Mouse (Mus musculus): Measurements from ENCODE around the gene Slc7a8. TPM values are rescaled to one million over a fixed set of nuclear protein-coding genes. Genes with fewer than 3 reads are reported as not detected.

The Slc7a8 gene
- 0.47 and 2.0 TPM in 2 replicates for polyA plus RNA-seq (2011; ENCODE audit: insufficient read length, low read depth, missing spikeins)

DNA sequence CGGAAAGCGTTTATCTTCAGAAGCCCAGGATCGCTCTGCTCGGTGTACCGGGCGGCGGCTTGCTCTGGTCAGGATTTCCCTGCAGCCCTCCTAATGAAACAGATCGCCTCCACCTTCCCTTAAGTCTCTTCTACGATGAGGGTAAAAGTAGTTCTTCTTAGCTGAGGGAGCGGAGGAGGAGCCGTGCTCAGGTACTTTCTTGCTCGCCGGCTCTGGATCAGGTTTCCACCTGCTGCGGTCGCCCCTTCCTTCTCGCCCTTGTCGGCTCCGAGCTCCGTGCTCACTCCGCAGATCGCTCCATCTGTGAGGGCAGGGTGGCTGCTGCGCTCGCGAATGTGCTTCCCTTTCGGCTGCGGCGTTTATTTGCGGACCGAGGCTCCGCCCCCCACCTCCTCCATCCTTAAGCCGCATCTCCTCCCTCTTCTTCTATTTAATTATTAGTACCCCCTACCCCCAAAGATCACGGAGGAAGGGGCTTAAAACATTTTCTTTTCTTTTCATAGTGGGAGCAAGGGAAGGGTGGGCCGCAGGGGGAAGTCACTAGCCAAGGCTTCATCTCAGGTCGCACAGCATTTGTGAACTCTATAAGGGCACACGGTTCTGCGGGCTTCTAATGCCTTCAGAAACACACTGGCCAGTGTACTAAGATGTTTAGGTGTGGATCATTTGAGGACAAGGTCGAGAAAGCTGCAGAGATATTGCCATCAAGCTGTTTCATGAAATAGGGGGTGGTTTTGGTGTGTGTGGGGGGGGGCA lies at the start of gene Slc7a8:
Gene Slc7a8, minus strand, starts transcription at position 337 of the 756 bp plus-strand sequence.
- no peaks in the 10 kb centered on the region for H3K4me1 ChIP-seq (ENCODE audit: control insufficient read depth, insufficient read depth, low read length)
- no peak for TF ChIP-seq POLR2A (IDR thresholded peaks at IDR 0.05; ENCODE audit: low read depth, low read length)
- TF ChIP-seq CTCF (IDR thresholded peaks at IDR 0.05; ENCODE audit: borderline replicate concordance, insufficient read depth, low read length), result no peak
- peak within 1 kb of the TSS; percentile 40 for H3K4me3 ChIP-seq (ENCODE audit: insufficient read depth, low read length)
- H3K27ac ChIP-seq (ENCODE audit: insufficient read depth, low read length), result no peak within 1 kb of the TSS

- no peak overlapping the region for H3K4me3 ChIP-seq (ENCODE audit: insufficient read depth, low read length)
- TF ChIP-seq POLR2A (IDR thresholded peaks at IDR 0.05; ENCODE audit: low read depth, low read length), result no peak
- TF ChIP-seq CTCF (IDR thresholded peaks at IDR 0.05; ENCODE audit: borderline replicate concordance, insufficient read depth, low read length), result no peak
Observed at GRCm38 (mm10) chr14:54823716-54824115, 42.0 kb upstream of the Slc7a8 start.

GRCm38 (mm10) chr14:54822301-54822700 lies 40.6 kb upstream of the Slc7a8 start:
- H3K4me3 ChIP-seq (ENCODE audit: insufficient read depth, low read length), result no peak overlapping the region
- no peak overlapping the region for H3K27ac ChIP-seq (ENCODE audit: insufficient read depth, low read length)
- H3K4me1 ChIP-seq (ENCODE audit: control insufficient read depth, insufficient read depth, low read length), result no peaks in the 10 kb centered on the region
- TF ChIP-seq POLR2A (IDR thresholded peaks at IDR 0.05; ENCODE audit: low read depth, low read length) (no peak), CTCF (IDR thresholded peaks at IDR 0.05; ENCODE audit: borderline replicate concordance, insufficient read depth, low read length) (no peak)

More at GRCm38 (mm10) chr14:54823716-54824115, 42.0 kb upstream of the Slc7a8 start:
- Histone ChIP-seq H3K4me1 (ENCODE audit: control insufficient read depth, insufficient read depth, low read length) (no peaks in the 10 kb centered on the region), H3K27ac (ENCODE audit: insufficient read depth, low read length) (no peak overlapping the region)

GRCm38 (mm10) chr14:54817791-54818190 lies 36.0 kb upstream of the Slc7a8 start:
- H3K4me3 ChIP-seq (ENCODE audit: insufficient read depth, low read length), result no peak overlapping the region
- no peaks in the 10 kb centered on the region for H3K4me1 ChIP-seq (ENCODE audit: control insufficient read depth, insufficient read depth, low read length)
- no peak overlapping the region for H3K27ac ChIP-seq (ENCODE audit: insufficient read depth, low read length)
- TF ChIP-seq CTCF (IDR thresholded peaks at IDR 0.05; ENCODE audit: borderline replicate concordance, insufficient read depth, low read length), result peak; percentile 26; the same call in 1 of the 2 replicates
- no peak for TF ChIP-seq POLR2A (IDR thresholded peaks at IDR 0.05; ENCODE audit: low read depth, low read length)

DNA sequence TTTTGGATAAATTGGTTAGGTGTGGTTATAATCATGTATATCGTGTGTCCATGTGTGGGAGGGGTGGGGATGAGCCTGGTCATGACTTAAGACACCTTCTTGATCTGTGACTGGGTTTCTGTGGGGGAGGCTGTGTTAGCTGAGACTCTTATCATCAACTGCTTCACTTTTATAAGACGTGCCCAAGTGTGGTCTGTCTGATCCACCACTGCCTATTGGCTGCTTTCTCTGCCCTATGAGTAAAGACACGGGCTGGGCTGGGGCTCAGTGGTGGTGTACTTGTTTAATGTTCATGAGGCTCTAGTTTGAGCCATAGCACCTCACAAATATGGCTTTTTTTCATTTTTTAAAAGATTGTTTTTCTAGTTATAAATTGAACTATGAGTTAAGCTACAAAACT lies 34.0 kb upstream of the Slc7a8 start:
- H3K27ac ChIP-seq (ENCODE audit: insufficient read depth, low read length), result no peak overlapping the region
- H3K4me1 ChIP-seq (ENCODE audit: control insufficient read depth, insufficient read depth, low read length), result no peaks in the 10 kb centered on the region
- H3K4me3 ChIP-seq (ENCODE audit: insufficient read depth, low read length), result no peak overlapping the region
- no peak for TF ChIP-seq CTCF (IDR thresholded peaks at IDR 0.05; ENCODE audit: borderline replicate concordance, insufficient read depth, low read length)
- TF ChIP-seq POLR2A (IDR thresholded peaks at IDR 0.05; ENCODE audit: low read depth, low read length), result no peak

GRCm38 (mm10) chr14:54813991-54814390 lies 32.2 kb upstream of the Slc7a8 start, which contains the start of gene Rnf212b:
Gene Rnf212b, plus strand, starts transcription at chr14:54814141.
- no peak for TF ChIP-seq POLR2A (IDR thresholded peaks at IDR 0.05; ENCODE audit: low read depth, low read length)
- no peak within 1 kb of the TSS for H3K27ac ChIP-seq (ENCODE audit: insufficient read depth, low read length)
- no peak within 1 kb of the TSS for H3K4me3 ChIP-seq (ENCODE audit: insufficient read depth, low read length)
- H3K4me1 ChIP-seq (ENCODE audit: control insufficient read depth, insufficient read depth, low read length), result no peaks in the 10 kb centered on the region

- no peak overlapping the region for H3K4me3 ChIP-seq (ENCODE audit: insufficient read depth, low read length)
- H3K27ac ChIP-seq (ENCODE audit: insufficient read depth, low read length), result 0 out of 2 replicates have a peak overlapping the region, but pooled peaks have one; percentile 48
- no peak for TF ChIP-seq POLR2A (IDR thresholded peaks at IDR 0.05; ENCODE audit: low read depth, low read length)
- TF ChIP-seq CTCF (IDR thresholded peaks at IDR 0.05; ENCODE audit: borderline replicate concordance, insufficient read depth, low read length), result no peak
- H3K4me1 ChIP-seq (ENCODE audit: control insufficient read depth, insufficient read depth, low read length), result no peaks in the 10 kb centered on the region
Observed at GRCm38 (mm10) chr14:54809668-54810033, 27.9 kb upstream of the Slc7a8 start.

GRCm38 (mm10) chr14:54808718-54809667 lies 27.2 kb upstream of the Slc7a8 start:
- Histone ChIP-seq H3K4me1 (ENCODE audit: control insufficient read depth, insufficient read depth, low read length) (no peaks in the 10 kb centered on the region), H3K4me3 (ENCODE audit: insufficient read depth, low read length) (no peak overlapping the region), H3K27ac (ENCODE audit: insufficient read depth, low read length) (0 out of 2 replicates have a peak overlapping the region, but pooled peaks have one; percentile 48)
- TF ChIP-seq POLR2A (IDR thresholded peaks at IDR 0.05; ENCODE audit: low read depth, low read length), result no peak
- TF ChIP-seq CTCF (IDR thresholded peaks at IDR 0.05; ENCODE audit: borderline replicate concordance, insufficient read depth, low read length), result no peak

DNA sequence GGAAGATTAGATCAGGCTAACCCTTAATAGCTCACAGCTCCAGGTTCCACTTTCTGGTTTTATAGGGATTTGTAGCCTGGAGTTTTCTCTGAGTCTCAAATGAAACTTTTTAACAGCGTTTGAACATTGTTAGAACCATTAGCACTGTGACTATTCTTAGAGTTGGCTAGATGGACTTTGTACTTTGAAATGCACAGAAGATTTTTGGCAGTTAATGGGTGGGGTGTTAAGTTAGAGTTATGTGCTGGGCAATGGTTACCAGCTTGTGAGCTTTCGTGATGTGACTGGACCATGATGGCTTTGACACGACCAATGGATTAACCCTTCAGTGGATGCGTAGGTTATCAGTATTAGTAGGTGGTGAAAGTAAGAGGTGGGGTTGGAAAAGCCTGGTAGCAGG lies 24.4 kb upstream of the Slc7a8 start:
- H3K27ac ChIP-seq (ENCODE audit: insufficient read depth, low read length), result no peak overlapping the region
- H3K4me1 ChIP-seq (ENCODE audit: control insufficient read depth, insufficient read depth, low read length), result no peaks in the 10 kb centered on the region
- no peak overlapping the region for H3K4me3 ChIP-seq (ENCODE audit: insufficient read depth, low read length)
- no peak for TF ChIP-seq CTCF (IDR thresholded peaks at IDR 0.05; ENCODE audit: borderline replicate concordance, insufficient read depth, low read length)
- TF ChIP-seq POLR2A (IDR thresholded peaks at IDR 0.05; ENCODE audit: low read depth, low read length), result no peak
